Mouse (Mus musculus) heart, postnatal 0 days (tissue): ENCODE results near the gene Hrnr. TPM values are rescaled to one million over a fixed set of nuclear protein-coding genes. Genes with fewer than 3 reads are reported as not detected.
A peak's percentile ranks its signal among the peaks of the same experiment; 100 is the strongest.

Experiments used
- ATAC-seq: fragments of 200-750 bp; cut with Nextera tagmentation; 2 replicates; pipeline ENCODE4 v1.8.0; 2017; ENCODE audit warnings: low read depth, moderate number of reproducible peaks, moderate library complexity; ENCODE audit not compliant: insufficient read depth
- DNase-seq: peaks from one replicate; pipeline ENCODE4 v3.0.0-alpha.2; 2016; ENCODE audit warnings: low spot score
- H3K27ac ChIP-seq: fragments of 300-500 bp; sonication (generic); 2 replicates; pipeline ENCODE4 v1.5.1; 2014; ENCODE audit warnings: low read depth, mild to moderate bottlenecking
- H3K27me3 ChIP-seq: fragments of 300-500 bp; sonication (generic); 2 replicates; pipeline ENCODE4 v1.6.1; 2014; ENCODE audit warnings: low read length, mixed read lengths; ENCODE audit not compliant: control insufficient read depth, insufficient read depth
- H3K36me3 ChIP-seq: fragments of 300-500 bp; sonication (generic); replicated peaks from 2 replicates; pipeline ENCODE4 v1.6.1; 2014; ENCODE audit warnings: low read length, mixed read lengths; ENCODE audit not compliant: control insufficient read depth, insufficient read depth
- H3K4me1 ChIP-seq: fragments of 300-500 bp; sonication (generic); 2 replicates; pipeline ENCODE4 v1.6.1; 2014; ENCODE audit warnings: antibody characterized with exemption; ENCODE audit not compliant: control insufficient read depth, insufficient read depth
- H3K4me2 ChIP-seq: fragments of 300-500 bp; sonication (generic); 2 replicates; pipeline ENCODE4 v1.6.1; 2014; ENCODE audit warnings: low read depth, mild to moderate bottlenecking, low read length, moderate library complexity
- H3K4me3 ChIP-seq: fragments of 300-500 bp; sonication (generic); 2 replicates; pipeline ENCODE4 v1.5.1; 2014; ENCODE audit warnings: low read depth, low read length
- H3K9ac ChIP-seq: fragments of 300-500 bp; sonication (generic); replicated peaks from 2 replicates; pipeline ENCODE4 v1.6.1; 2014; ENCODE audit warnings: low read depth, low read length, mixed read lengths
- H3K9me3 ChIP-seq: fragments of 300-500 bp; sonication (generic); replicated peaks from 2 replicates; pipeline ENCODE4 v1.6.1; 2016; ENCODE audit warnings: low read length; ENCODE audit not compliant: control insufficient read depth
- CTCF ChIP-seq: IDR thresholded peaks from 2 replicates; pipeline ENCODE4 v1.5.1; 2016; ENCODE audit warnings: antibody characterized with exemption, control low read depth, low read depth
- EP300 ChIP-seq: IDR thresholded peaks from 2 replicates; pipeline ENCODE4 v1.6.1; 2016; ENCODE audit warnings: antibody characterized with exemption, low read depth
- WGBS: fragments of 180-500 bp; shearing (Covaris S2); extraction: QIAGEN DNeasy Blood & Tissue Kit; methylation state at CpG from one replicate; pipeline ENCODE4 v1.1.7; 2014; 5-methylcytosine and 5-hydroxymethylcytosine counted together
- polyA plus RNA-seq: library from polyadenylated mRNA; unstranded; fragments of >200 nt; fragmentation: Nextera tagmentation; extraction: Ambion mirVana; gene quantifications from 2 replicates; pipeline ENCODE4 v1.2.1, GENCODE M21; 2015
- total RNA-seq: library from RNA; depleted of rRNA; stranded (reverse); fragments of >200 nt; gene quantifications from 2 replicates; pipeline ENCODE4 v1.2.3, GENCODE M21; 2014; ENCODE audit warnings: low replicate concordance

Hrnr gene
- total and polyA plus RNA-seq, 2 experiments from 2014 or later: not detected

DNA sequence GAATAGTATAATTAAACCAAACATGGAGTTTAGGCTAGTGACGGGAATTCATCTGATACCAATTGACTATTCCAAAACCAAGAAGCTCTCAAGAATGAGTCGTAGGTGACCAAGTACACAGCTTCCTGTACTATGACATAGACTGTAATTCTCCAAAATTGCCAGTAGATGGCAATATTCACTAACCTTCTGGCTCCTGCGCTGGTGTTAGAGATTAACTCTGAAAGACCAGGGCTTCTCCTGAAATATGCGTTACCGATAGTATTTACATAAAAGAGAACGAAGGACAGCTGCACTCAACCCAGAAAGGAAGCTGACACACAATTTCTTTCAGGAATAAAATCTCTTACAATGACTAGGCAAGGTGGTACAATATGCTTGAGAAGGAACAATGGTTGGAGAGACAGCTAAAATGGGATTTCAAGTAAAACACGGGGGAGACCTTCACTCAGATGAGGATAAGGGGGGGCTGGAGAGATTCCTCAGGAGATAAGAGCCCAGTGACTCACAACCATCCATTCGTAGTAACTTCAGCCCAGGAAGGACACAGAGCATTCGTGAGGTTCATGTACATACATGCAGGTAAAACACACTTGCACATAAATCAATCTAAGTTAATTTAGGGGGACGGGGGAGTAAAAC lies 42.5 kb downstream of the Hrnr start:
- Histone ChIP-seq H3K36me3 (no peaks in the 10 kb centered on the region), H3K4me1 (no peaks in the 10 kb centered on the region), H3K4me3 (no peak overlapping the region), H3K9ac (no peak overlapping the region), H3K27ac (no peak overlapping the region), H3K9me3 (no peaks in the 10 kb centered on the region), H3K4me2 (peak overlapping the region; percentile 31; the same call in 1 of the 2 replicates), H3K27me3 (0 out of 2 replicates have a peak, but pooled peaks cover 7% of the 10 kb centered on the region)
- TF ChIP-seq CTCF (peak; percentile 85), EP300 (no peak)
- 9% methylated on average over 10 of the region's 10 CpGs for WGBS
- peak; percentile 77 for DNase-seq
- 0 out of 2 replicates have a peak, but pooled peaks have one; percentile 47 for ATAC-seq

DNA sequence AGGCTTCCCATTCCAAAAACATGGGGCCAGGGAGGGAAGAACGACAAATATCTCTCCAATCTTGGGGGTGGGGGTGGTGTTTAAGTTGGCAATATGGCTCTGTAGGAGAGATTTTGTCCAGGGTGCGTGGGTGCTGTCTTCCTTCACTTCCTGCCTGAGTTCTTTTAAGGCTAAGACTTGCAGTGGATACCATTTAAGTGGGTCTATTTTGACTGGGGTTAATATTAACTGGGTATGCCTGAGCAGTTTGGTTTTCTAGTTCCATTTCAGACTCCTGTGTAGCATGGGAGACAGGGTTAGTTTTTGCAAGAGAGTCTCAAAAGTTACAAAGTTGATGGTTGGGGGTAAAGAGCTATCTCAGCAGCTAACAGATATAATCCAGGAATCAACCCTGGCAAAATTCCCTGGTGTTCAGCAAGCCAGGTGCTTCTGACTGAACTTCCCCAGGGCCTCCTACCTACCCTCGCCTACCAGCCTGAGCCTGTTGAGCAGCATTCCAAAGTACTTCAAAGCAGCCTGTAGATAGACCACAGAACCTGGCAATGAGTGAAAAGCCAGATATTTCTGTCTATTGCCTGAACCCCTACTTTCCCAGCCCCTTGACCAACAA lies 47.5 kb downstream of the Hrnr start:
- DNase-seq: no peak
- no peaks in the 10 kb centered on the region for H3K9me3 ChIP-seq
- no peaks in the 10 kb centered on the region for H3K4me1 ChIP-seq
- H3K36me3 ChIP-seq: no peaks in the 10 kb centered on the region
- 49% methylated on average over 3 of the region's 3 CpGs for WGBS
- no peak overlapping the region for H3K9ac ChIP-seq
- TF ChIP-seq CTCF (no peak), EP300 (no peak)
- ATAC-seq: no peak
- no peak overlapping the region for H3K4me2 ChIP-seq
- no peak overlapping the region for H3K4me3 ChIP-seq
- H3K27me3 ChIP-seq: 0 out of 2 replicates have a peak, but pooled peaks cover 7% of the 10 kb centered on the region
- H3K27ac ChIP-seq: no peak overlapping the region

GRCm38 (mm10) chr3:93368171-93368570 lies 48.6 kb downstream of the Hrnr start:
- no peak for ATAC-seq

GRCm38 (mm10) chr3:93373416-93373815 lies 53.9 kb downstream of the Hrnr start:
- no peak overlapping the region for H3K9ac ChIP-seq
- ATAC-seq (no peak), DNase-seq (no peak)
- H3K27ac ChIP-seq: no peak overlapping the region
- TF ChIP-seq EP300 (no peak), CTCF (no peak)
- H3K4me1 ChIP-seq: no peaks in the 10 kb centered on the region
- no peaks in the 10 kb centered on the region for H3K9me3 ChIP-seq
- H3K4me2 ChIP-seq: no peak overlapping the region
- H3K36me3 ChIP-seq: no peaks in the 10 kb centered on the region
- no peaks in the 10 kb centered on the region for H3K27me3 ChIP-seq
- 55% methylated on average over 6 of the region's 6 CpGs for WGBS
- no peak overlapping the region for H3K4me3 ChIP-seq

More at GRCm38 (mm10) chr3:93368171-93368570, 48.6 kb downstream of the Hrnr start:
- H3K4me1 ChIP-seq: no peaks in the 10 kb centered on the region
- no peak for DNase-seq
- no peak overlapping the region for H3K9ac ChIP-seq
- H3K36me3 ChIP-seq: no peaks in the 10 kb centered on the region
- no peak overlapping the region for H3K4me3 ChIP-seq
- H3K27ac ChIP-seq: no peak overlapping the region
- no peaks in the 10 kb centered on the region for H3K9me3 ChIP-seq
- H3K4me2 ChIP-seq: no peak overlapping the region
- TF ChIP-seq CTCF (no peak), EP300 (no peak)
- WGBS: 58% methylated on average over 1 of the region's 1 CpGs
- H3K27me3 ChIP-seq: no peaks in the 10 kb centered on the region

GRCm38 (mm10) chr3:93375196-93375595 lies 55.6 kb downstream of the Hrnr start:
- Histone ChIP-seq H3K9ac (no peak overlapping the region), H3K4me3 (no peak overlapping the region), H3K4me2 (no peak overlapping the region), H3K27ac (no peak overlapping the region), H3K4me1 (no peaks in the 10 kb centered on the region), H3K36me3 (no peaks in the 10 kb centered on the region), H3K9me3 (no peaks in the 10 kb centered on the region), H3K27me3 (no peaks in the 10 kb centered on the region)
- DNase-seq (no peak), ATAC-seq (no peak)
- TF ChIP-seq CTCF (no peak), EP300 (no peak)
- WGBS: 59% methylated on average over 1 of the region's 1 CpGs

- ATAC-seq (no peak), DNase-seq (no peak)
- Histone ChIP-seq H3K27me3 (no peaks in the 10 kb centered on the region), H3K4me3 (no peak overlapping the region), H3K4me1 (no peaks in the 10 kb centered on the region), H3K9me3 (no peaks in the 10 kb centered on the region), H3K27ac (no peak overlapping the region), H3K9ac (no peak overlapping the region), H3K36me3 (no peaks in the 10 kb centered on the region), H3K4me2 (no peak overlapping the region)
- TF ChIP-seq CTCF (no peak), EP300 (no peak)
- WGBS: 71% methylated on average over 5 of the region's 5 CpGs
Observed at GRCm38 (mm10) chr3:93375601-93376000, 56.1 kb downstream of the Hrnr start.
